Mouse (Mus musculus) kidney, embryonic 15.5 days (tissue): ENCODE measurements around the gene Dcdc2c. TPM values are rescaled to one million over a fixed set of nuclear protein-coding genes. Genes with fewer than 3 reads are reported as not detected.

Experiments used
- ATAC-seq: fragments of 200-750 bp; cut with Nextera tagmentation; replicated peaks from 2 replicates; pipeline ENCODE4 v1.8.0; 2017; ENCODE audit warnings: moderate TSS enrichment; ENCODE audit not compliant: low FRiP score
- H3K27ac ChIP-seq: fragments of 300-500 bp; sonication (generic); 2 replicates; pipeline ENCODE4 v1.5.1; 2015; ENCODE audit warnings: mild to moderate bottlenecking, inconsistent platforms
- H3K27me3 ChIP-seq: fragments of 300-500 bp; sonication (generic); 2 replicates; pipeline ENCODE4 v1.6.1; 2015; ENCODE audit warnings: inconsistent platforms
- H3K36me3 ChIP-seq: fragments of 300-500 bp; sonication (generic); 2 replicates; pipeline ENCODE4 v1.6.1; 2015; ENCODE audit warnings: inconsistent platforms
- H3K4me1 ChIP-seq: fragments of 300-500 bp; sonication (generic); 2 replicates; pipeline ENCODE4 v1.6.1; 2015; ENCODE audit warnings: inconsistent platforms
- H3K4me2 ChIP-seq: fragments of 300-500 bp; sonication (generic); 2 replicates; pipeline ENCODE4 v1.6.1; 2015; ENCODE audit warnings: moderate library complexity, mild to moderate bottlenecking, inconsistent platforms
- H3K4me3 ChIP-seq: fragments of 300-500 bp; sonication (generic); replicated peaks from 2 replicates; pipeline ENCODE4 v1.5.1; 2015; ENCODE audit warnings: mild to moderate bottlenecking, inconsistent platforms
- H3K9ac ChIP-seq: fragments of 300-500 bp; sonication (generic); 2 replicates; pipeline ENCODE4 v1.6.1; 2015; ENCODE audit warnings: mild to moderate bottlenecking, inconsistent platforms
- H3K9me3 ChIP-seq: fragments of 300-500 bp; sonication (generic); replicated peaks from 2 replicates; pipeline ENCODE4 v1.6.1; 2016; ENCODE audit warnings: inconsistent platforms
- WGBS: fragments of 180-500 bp; shearing (Covaris S2); methylation state at CpG from one replicate; pipeline ENCODE4 v1.1.7; 2015; ENCODE audit warnings: mixed read lengths; 5-methylcytosine and 5-hydroxymethylcytosine counted together
- polyA plus RNA-seq: library from polyadenylated mRNA; unstranded; fragments of >200 nt; fragmentation: Nextera tagmentation; extraction: Ambion mirVana; gene quantifications from 2 replicates; pipeline ENCODE4 v1.2.1, GENCODE M21; 2015

Dcdc2c gene
- polyA plus RNA-seq: 0.12 TPM in 1 of 2 replicates, not detected in the other

- peak within 1 kb of the TSS; percentile 50 for H3K4me2 ChIP-seq
- 0 out of 2 replicates have a peak, but pooled peaks have one; percentile 25 for ATAC-seq
- H3K4me3 ChIP-seq: peak within 1 kb of the TSS; percentile 14
- H3K9ac ChIP-seq: no peak within 1 kb of the TSS
- no peak within 1 kb of the TSS for H3K27ac ChIP-seq
- H3K4me1 ChIP-seq: peaks cover 12% of the 10 kb centered on the region
- no peaks in the 10 kb centered on the region for H3K27me3 ChIP-seq
- 51% methylated on average over 15 of the region's 15 CpGs for WGBS
- H3K36me3 ChIP-seq: no peaks in the 10 kb centered on the region
- no peaks in the 10 kb centered on the region for H3K9me3 ChIP-seq
These were observed at the start of gene Dcdc2c for GRCm38 (mm10) chr12:28552299-28552698. TSS of gene Dcdc2c (minus strand) at chr12:28552399.

DNA sequence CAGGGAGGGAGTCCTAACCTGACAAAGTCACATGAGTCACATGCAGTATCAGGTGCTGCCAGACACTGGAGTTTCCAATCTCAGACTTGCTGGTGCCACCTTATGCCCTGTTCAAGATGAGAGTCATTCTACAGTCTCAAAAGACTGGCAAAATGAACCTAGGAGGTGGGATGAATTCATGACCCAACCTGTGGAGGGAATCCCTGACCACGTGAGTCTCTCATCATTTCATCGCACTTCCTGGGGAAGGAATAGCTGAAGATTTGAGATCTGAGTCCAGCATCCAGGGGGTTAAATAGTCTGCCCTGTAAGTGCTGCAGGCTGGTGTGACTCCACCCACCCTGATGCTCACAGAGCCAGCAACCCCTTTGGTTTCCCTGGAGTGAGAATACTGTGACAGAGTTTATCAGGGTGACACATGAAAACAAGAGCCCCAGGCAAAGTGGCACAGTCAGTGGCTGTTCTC is 46.4 kb upstream of the Dcdc2c start:
- Histone ChIP-seq H3K9me3 (no peaks in the 10 kb centered on the region), H3K27me3 (peaks cover 5% of the 10 kb centered on the region; the same call in 1 of the 2 replicates), H3K9ac (no peak overlapping the region), H3K4me2 (no peak overlapping the region), H3K36me3 (no peaks in the 10 kb centered on the region), H3K4me1 (no peaks in the 10 kb centered on the region), H3K27ac (no peak overlapping the region), H3K4me3 (no peak overlapping the region)
- 52% methylated on average over 2 of the region's 2 CpGs for WGBS
- ATAC-seq: no peak

GRCm38 (mm10) chr12:28598110-28598509 is 45.9 kb upstream of the Dcdc2c start:
- no peaks in the 10 kb centered on the region for H3K36me3 ChIP-seq
- H3K9ac ChIP-seq: no peak overlapping the region
- ATAC-seq: no peak
- no peak overlapping the region for H3K27ac ChIP-seq
- H3K9me3 ChIP-seq: no peaks in the 10 kb centered on the region
- H3K27me3 ChIP-seq: peaks cover 5% of the 10 kb centered on the region; the same call in 1 of the 2 replicates
- H3K4me2 ChIP-seq: no peak overlapping the region
- H3K4me3 ChIP-seq: no peak overlapping the region
- H3K4me1 ChIP-seq: no peaks in the 10 kb centered on the region
- WGBS: 34% methylated on average over 3 of the region's 3 CpGs

- Histone ChIP-seq H3K27ac (no peak overlapping the region), H3K27me3 (peaks cover 5% of the 10 kb centered on the region; the same call in 1 of the 2 replicates), H3K9ac (no peak overlapping the region), H3K4me2 (no peak overlapping the region), H3K4me1 (no peaks in the 10 kb centered on the region), H3K9me3 (no peaks in the 10 kb centered on the region), H3K36me3 (no peaks in the 10 kb centered on the region), H3K4me3 (no peak overlapping the region)
- ATAC-seq: no peak
- WGBS: 65% methylated on average over 9 of the region's 9 CpGs
These were observed 45.5 kb upstream of the Dcdc2c start for GRCm38 (mm10) chr12:28597699-28598098.

DNA sequence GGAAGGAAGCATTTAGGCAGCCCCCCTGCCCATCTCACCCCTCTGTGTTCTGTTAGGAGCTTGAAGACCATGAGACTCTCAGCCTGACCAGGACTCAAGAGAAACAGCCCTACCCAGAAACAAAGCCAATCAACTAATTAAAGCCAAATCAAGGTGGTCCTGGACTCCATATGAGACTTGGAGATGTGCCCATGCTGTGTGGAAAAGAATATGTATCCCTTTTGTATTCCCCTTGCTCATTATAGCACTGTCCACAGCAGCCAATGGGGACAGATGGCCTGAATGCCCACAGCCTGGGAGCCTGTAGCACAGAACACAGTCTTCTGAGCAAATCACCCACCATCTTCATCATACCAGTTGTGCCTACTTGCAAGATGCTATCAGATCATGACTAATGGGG is 44.7 kb upstream of the Dcdc2c start:
- no peak overlapping the region for H3K4me3 ChIP-seq
- H3K9ac ChIP-seq: no peak overlapping the region
- ATAC-seq: no peak
- H3K27me3 ChIP-seq: no peaks in the 10 kb centered on the region
- no peak overlapping the region for H3K4me2 ChIP-seq
- no peaks in the 10 kb centered on the region for H3K36me3 ChIP-seq
- no peaks in the 10 kb centered on the region for H3K4me1 ChIP-seq
- no peak overlapping the region for H3K27ac ChIP-seq
- H3K9me3 ChIP-seq: no peaks in the 10 kb centered on the region

GRCm38 (mm10) chr12:28590428-28590827 is 38.2 kb upstream of the Dcdc2c start:
- WGBS: 45% methylated on average over 13 of the region's 13 CpGs
- Histone ChIP-seq H3K4me1 (peaks cover 17% of the 10 kb centered on the region), H3K4me2 (no peak overlapping the region), H3K4me3 (no peak overlapping the region), H3K27me3 (peaks cover 17% of the 10 kb centered on the region), H3K36me3 (no peaks in the 10 kb centered on the region), H3K9ac (no peak overlapping the region), H3K9me3 (no peaks in the 10 kb centered on the region), H3K27ac (no peak overlapping the region)
- ATAC-seq: no peak

- Histone ChIP-seq H3K4me1 (peaks cover 17% of the 10 kb centered on the region), H3K27ac (no peak overlapping the region), H3K4me2 (peak overlapping the region; percentile 66), H3K27me3 (peaks cover 17% of the 10 kb centered on the region), H3K9ac (no peak overlapping the region), H3K4me3 (peak overlapping the region; percentile 46), H3K9me3 (no peaks in the 10 kb centered on the region), H3K36me3 (no peaks in the 10 kb centered on the region)
- 9% methylated on average over 24 of the region's 24 CpGs for WGBS
- ATAC-seq: peak; percentile 95
These were observed 37.1 kb upstream of the Dcdc2c start for GRCm38 (mm10) chr12:28589090-28589868.

- 81% methylated on average over 6 of the region's 6 CpGs for WGBS
- H3K27me3 ChIP-seq: peaks cover 17% of the 10 kb centered on the region
- no peak overlapping the region for H3K4me3 ChIP-seq
- H3K4me2 ChIP-seq: no peak overlapping the region
- H3K4me1 ChIP-seq: peaks cover 17% of the 10 kb centered on the region
- H3K36me3 ChIP-seq: no peaks in the 10 kb centered on the region
- H3K27ac ChIP-seq: no peak overlapping the region
- no peak for ATAC-seq
- H3K9me3 ChIP-seq: no peaks in the 10 kb centered on the region
- no peak overlapping the region for H3K9ac ChIP-seq
These were observed 35.8 kb upstream of the Dcdc2c start for GRCm38 (mm10) chr12:28587949-28588348.

DNA sequence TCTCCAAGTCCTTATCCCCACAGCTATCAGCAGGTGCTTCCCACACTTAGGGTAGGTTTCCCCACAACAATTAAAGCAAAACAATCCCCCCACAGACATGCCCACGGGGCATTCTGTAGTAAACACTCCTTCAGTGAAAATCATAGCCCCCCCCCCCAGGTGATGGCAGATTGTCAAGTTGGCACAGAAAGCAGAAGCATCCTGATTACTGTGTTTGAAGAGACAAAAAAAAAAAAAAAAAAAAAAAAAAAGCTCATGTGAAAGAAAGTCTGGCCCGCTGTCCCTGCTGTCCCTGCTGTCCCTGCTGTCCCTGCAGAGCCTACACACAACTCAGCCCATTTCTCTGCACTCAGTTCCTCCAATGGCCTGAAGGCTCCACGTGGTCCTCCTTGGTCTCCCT is 31.8 kb upstream of the Dcdc2c start:
- 68% methylated on average over 3 of the region's 3 CpGs for WGBS

GRCm38 (mm10) chr12:28582423-28582822 is 30.2 kb upstream of the Dcdc2c start, which contains the start of gene Allc:
TSS of gene Allc (minus strand) at chr12:28582523.
- Histone ChIP-seq H3K4me2 (no peak within 1 kb of the TSS), H3K36me3 (no peaks in the 10 kb centered on the region), H3K4me1 (no peaks in the 10 kb centered on the region), H3K27ac (no peak within 1 kb of the TSS), H3K4me3 (no peak within 1 kb of the TSS), H3K9ac (no peak within 1 kb of the TSS), H3K27me3 (no peaks in the 10 kb centered on the region), H3K9me3 (no peaks in the 10 kb centered on the region)
- no peak for ATAC-seq
- 83% methylated on average over 8 of the region's 8 CpGs for WGBS

More for the DNA sequence above, 31.8 kb upstream of the Dcdc2c start:
- Histone ChIP-seq H3K4me2 (no peak overlapping the region), H3K4me1 (0 out of 2 replicates have a peak, but pooled peaks cover 3% of the 10 kb centered on the region), H3K27ac (no peak overlapping the region), H3K36me3 (no peaks in the 10 kb centered on the region), H3K9ac (no peak overlapping the region), H3K4me3 (no peak overlapping the region), H3K27me3 (peaks cover 9% of the 10 kb centered on the region; the same call in 1 of the 2 replicates), H3K9me3 (no peaks in the 10 kb centered on the region)
- ATAC-seq: no peak

DNA sequence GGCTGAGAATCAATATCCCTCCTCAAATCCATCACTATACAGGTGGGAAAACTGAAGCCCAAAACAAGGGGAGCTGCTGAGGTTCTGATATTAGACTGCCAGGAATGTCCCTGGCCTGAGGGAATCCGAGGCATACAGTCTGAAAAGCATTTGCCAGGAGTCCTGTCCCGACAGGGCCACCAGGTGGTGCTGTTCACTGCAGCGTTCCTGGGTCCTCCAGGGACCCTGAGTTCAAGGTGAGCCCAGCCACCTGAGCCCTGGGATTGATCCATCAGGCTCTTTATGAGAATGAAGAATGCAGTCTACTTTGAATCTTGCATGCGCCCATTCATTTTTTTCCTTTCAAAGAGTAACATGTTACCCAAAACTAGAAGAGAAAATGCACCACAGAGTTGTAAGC is 26.9 kb upstream of the Dcdc2c start:
- H3K4me3 ChIP-seq: no peak overlapping the region
- no peaks in the 10 kb centered on the region for H3K9me3 ChIP-seq
- WGBS: 33% methylated on average over 4 of the region's 4 CpGs
- ATAC-seq: no peak
- H3K4me1 ChIP-seq: no peaks in the 10 kb centered on the region
- H3K9ac ChIP-seq: no peak overlapping the region
- no peak overlapping the region for H3K27ac ChIP-seq
- no peaks in the 10 kb centered on the region for H3K36me3 ChIP-seq
- no peak overlapping the region for H3K4me2 ChIP-seq
- H3K27me3 ChIP-seq: no peaks in the 10 kb centered on the region

GRCm38 (mm10) chr12:28578147-28578546 is 25.9 kb upstream of the Dcdc2c start:
- H3K27me3 ChIP-seq: no peaks in the 10 kb centered on the region
- no peaks in the 10 kb centered on the region for H3K36me3 ChIP-seq
- no peak overlapping the region for H3K4me2 ChIP-seq
- H3K4me3 ChIP-seq: no peak overlapping the region
- no peak overlapping the region for H3K9ac ChIP-seq
- H3K4me1 ChIP-seq: no peaks in the 10 kb centered on the region
- WGBS: 87% methylated on average over 3 of the region's 3 CpGs
- ATAC-seq: no peak
- H3K27ac ChIP-seq: no peak overlapping the region
- no peaks in the 10 kb centered on the region for H3K9me3 ChIP-seq
